Mouse (Mus musculus) lung, embryonic 14.5 days (tissue): ENCODE data around the gene Ttyh3. TPM values are rescaled to one million over a fixed set of nuclear protein-coding genes. Genes with fewer than 3 reads are reported as not detected.

Experiments
- ATAC-seq: fragments of 200-750 bp; cut with Nextera tagmentation; 2 replicates; pipeline ENCODE4 v1.8.0; 2017; ENCODE audit warnings: mild to moderate bottlenecking, moderate TSS enrichment, moderate library complexity; ENCODE audit not compliant: insufficient read depth
- DNase-seq: peaks from one replicate; pipeline ENCODE4 v3.0.0-alpha.2; 2015
- H3K27ac ChIP-seq: fragments of 300-500 bp; sonication (generic); 2 replicates; pipeline ENCODE4 v1.5.1; 2014; ENCODE audit warnings: low read depth, mild to moderate bottlenecking, moderate library complexity
- H3K27me3 ChIP-seq: fragments of 300-500 bp; sonication (generic); 2 replicates; pipeline ENCODE4 v1.6.1; 2014; ENCODE audit warnings: low read length, control low read depth; ENCODE audit not compliant: insufficient read depth
- H3K36me3 ChIP-seq: fragments of 300-500 bp; sonication (generic); 2 replicates; pipeline ENCODE4 v1.6.1; 2014; ENCODE audit warnings: control low read depth; ENCODE audit not compliant: insufficient read depth
- H3K4me1 ChIP-seq: fragments of 300-500 bp; sonication (generic); 2 replicates; pipeline ENCODE4 v1.6.1; 2014; ENCODE audit warnings: antibody characterized with exemption, control low read depth; ENCODE audit not compliant: insufficient read depth
- H3K4me2 ChIP-seq: fragments of 300-500 bp; sonication (generic); 2 replicates; pipeline ENCODE4 v1.6.1; 2014; ENCODE audit warnings: mild to moderate bottlenecking
- H3K4me3 ChIP-seq: fragments of 300-500 bp; sonication (generic); 2 replicates; pipeline ENCODE4 v1.5.1; 2014; ENCODE audit warnings: low read depth, low read length
- H3K9ac ChIP-seq: fragments of 300-500 bp; sonication (generic); 2 replicates; pipeline ENCODE4 v1.6.1; 2014
- H3K9me3 ChIP-seq: fragments of 300-500 bp; sonication (generic); 2 replicates; pipeline ENCODE4 v1.6.1; 2016; ENCODE audit warnings: low read depth, low read length, control low read depth
- CTCF ChIP-seq: IDR thresholded peaks from 2 replicates; pipeline ENCODE4 v1.5.1; 2016; ENCODE audit warnings: antibody characterized with exemption, low read depth
- WGBS: fragments of 180-500 bp; shearing (Covaris S2); extraction: QIAGEN DNeasy Blood & Tissue Kit; methylation state at CpG from one replicate; pipeline ENCODE4 v1.1.7; 2014; 5-methylcytosine and 5-hydroxymethylcytosine counted together
- polyA plus RNA-seq: library from polyadenylated mRNA; unstranded; fragments of >200 nt; fragmentation: Nextera tagmentation; extraction: Ambion mirVana; gene quantifications from 2 replicates; pipeline ENCODE4 v1.2.1, GENCODE M21; 2014

Ttyh3 gene
- polyA plus RNA-seq, 1 experiment from 2014 or later, result 61.6 TPM

DNA sequence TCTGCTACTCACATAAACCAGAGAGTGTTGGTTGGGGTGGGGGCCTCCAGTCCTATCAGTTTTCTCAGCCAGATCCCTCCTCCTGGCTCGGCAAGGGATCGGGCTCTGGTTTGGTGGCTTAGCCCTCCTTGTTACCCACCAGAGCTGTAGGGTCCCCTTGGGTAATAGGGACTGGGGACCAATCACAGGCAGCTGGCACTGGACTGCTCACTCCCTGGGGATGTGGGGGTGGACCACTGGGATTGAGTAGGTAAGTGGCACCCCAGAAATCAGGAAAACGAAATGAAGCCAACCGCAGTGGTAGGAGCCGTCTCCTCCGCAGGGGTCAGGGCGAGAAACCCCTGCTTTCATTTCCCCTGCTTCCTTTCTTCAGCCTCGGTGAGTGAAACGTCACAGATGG lies 27.7 kb downstream of the Ttyh3 start:
- Histone ChIP-seq H3K4me1 (no peaks in the 10 kb centered on the region), H3K4me2 (no peak overlapping the region), H3K36me3 (peaks cover 45% of the 10 kb centered on the region), H3K9me3 (no peaks in the 10 kb centered on the region), H3K27me3 (no peaks in the 10 kb centered on the region), H3K27ac (no peak overlapping the region), H3K4me3 (no peak overlapping the region), H3K9ac (no peak overlapping the region)
- TF ChIP-seq CTCF, result no peak
- WGBS, result 71% methylated on average over 9 of the region's 9 CpGs
- ATAC-seq (no peak), DNase-seq (no peak)

DNA sequence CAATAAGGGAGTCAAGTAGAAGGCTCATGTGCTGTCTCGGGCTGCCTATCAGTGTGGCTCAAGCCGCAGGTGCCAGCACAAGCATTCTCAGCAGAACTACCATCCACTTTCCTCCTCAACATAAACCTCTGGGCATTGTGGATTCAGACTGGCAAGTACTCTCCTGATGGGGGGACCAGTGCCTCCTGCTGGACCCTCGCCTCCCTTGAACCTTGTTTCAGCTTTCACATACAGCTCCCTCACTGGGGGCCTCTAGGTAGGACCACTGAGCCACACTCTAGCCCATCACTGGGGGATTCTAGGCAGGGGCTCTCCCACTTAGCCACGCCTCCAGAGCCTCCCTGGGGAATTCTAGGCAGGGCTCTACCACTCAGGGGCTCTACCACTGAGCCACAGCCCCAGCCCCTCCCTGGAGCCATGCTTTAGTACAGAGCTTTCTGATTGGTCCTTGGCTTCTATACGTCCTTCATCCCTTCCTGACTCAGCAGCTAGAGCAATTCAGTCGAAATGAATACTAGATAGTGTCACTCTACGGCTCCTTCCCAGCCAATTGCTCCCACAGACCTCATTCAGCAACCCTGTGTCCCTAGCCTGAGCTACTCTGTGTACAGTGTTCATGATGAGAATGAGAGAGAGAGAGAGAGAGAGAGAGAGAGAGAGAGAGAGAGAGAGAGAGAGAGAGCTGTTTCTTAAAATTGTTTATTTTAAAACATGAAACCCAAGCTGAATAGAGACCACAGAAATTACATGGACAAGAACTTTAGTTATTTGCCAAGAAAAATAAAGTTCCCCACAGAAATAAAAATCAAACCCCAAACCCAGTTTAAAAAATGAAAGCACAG lies 28.7 kb downstream of the Ttyh3 start:
- no peaks in the 10 kb centered on the region for H3K9me3 ChIP-seq
- no peak overlapping the region for H3K9ac ChIP-seq
- no peak overlapping the region; the same call in 1 of the 2 replicates for H3K27ac ChIP-seq
- 56% methylated on average over 7 of the region's 7 CpGs for WGBS
- DNase-seq, result no peak
- peaks cover 38% of the 10 kb centered on the region for H3K36me3 ChIP-seq
- peak; percentile 19; the same call in 1 of the 2 replicates for ATAC-seq
- H3K4me1 ChIP-seq, result no peaks in the 10 kb centered on the region
- H3K4me2 ChIP-seq, result no peak overlapping the region
- no peaks in the 10 kb centered on the region for H3K27me3 ChIP-seq
- H3K4me3 ChIP-seq, result no peak overlapping the region
- TF ChIP-seq CTCF, result no peak

DNA sequence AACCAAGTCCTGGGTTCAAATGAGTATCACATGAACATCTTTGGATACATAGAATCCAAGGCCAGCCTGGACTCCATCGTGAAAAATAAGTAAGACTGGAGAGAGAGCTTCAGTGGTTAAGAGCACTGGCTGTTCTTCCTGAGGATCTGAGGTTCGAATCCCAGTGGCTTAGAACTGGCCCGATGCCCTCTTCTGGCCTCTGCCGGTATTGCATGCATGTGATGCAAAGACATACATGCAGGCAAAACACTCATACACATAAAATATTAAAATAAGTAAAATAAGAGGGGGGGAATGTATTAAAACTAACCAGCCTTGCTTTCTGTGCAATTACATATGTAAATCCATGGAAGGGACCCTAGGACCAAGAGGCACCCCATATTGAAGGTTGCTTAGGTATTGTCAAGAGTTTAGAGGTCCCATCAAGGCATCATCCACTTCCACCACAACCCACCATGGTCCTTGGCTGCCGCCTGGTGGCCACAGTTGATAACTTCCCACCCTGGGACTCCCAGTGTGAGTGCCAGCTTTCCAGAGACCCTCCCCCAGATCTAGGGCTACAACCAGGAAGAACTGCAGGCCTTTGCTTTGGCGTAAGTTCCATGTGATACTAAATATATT lies 29.6 kb downstream of the Ttyh3 start:
- peak; percentile 89 for TF ChIP-seq CTCF
- no peak overlapping the region for H3K27ac ChIP-seq

DNA sequence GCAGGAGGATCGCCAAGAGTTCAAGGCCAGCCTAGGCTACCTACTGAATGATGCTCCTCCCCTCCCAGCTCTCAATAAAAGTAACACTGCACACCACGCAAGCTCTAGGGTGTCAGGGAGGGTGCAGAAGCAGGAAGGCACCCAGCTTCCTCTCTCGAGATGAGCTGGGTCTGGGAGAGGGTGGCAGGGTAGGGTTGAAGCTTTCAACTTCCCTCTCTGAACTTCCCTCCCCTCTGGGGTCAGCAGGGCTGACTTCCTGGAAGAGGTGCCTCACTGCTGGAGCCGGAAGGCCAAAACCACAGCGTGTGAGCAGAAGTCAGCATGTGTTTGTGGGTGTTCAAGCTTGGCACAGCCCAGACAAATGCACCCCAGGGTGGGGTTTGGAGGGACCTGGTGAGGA lies 31.1 kb downstream of the Ttyh3 start:
- no peak overlapping the region for H3K4me2 ChIP-seq
- ATAC-seq (no peak), DNase-seq (no peak)
- H3K9me3 ChIP-seq, result no peaks in the 10 kb centered on the region
- TF ChIP-seq CTCF, result no peak
- 68% methylated on average over 5 of the region's 5 CpGs for WGBS
- no peaks in the 10 kb centered on the region for H3K4me1 ChIP-seq
- no peak overlapping the region for H3K27ac ChIP-seq
- H3K9ac ChIP-seq, result no peak overlapping the region
- peaks cover 36% of the 10 kb centered on the region for H3K36me3 ChIP-seq
- no peak overlapping the region for H3K4me3 ChIP-seq
- H3K27me3 ChIP-seq, result no peaks in the 10 kb centered on the region

More for the DNA sequence above, 29.6 kb downstream of the Ttyh3 start:
- no peaks in the 10 kb centered on the region for H3K9me3 ChIP-seq
- no peak overlapping the region for H3K9ac ChIP-seq
- peaks cover 36% of the 10 kb centered on the region for H3K36me3 ChIP-seq
- WGBS, result 28% methylated on average over 6 of the region's 6 CpGs
- H3K4me1 ChIP-seq, result no peaks in the 10 kb centered on the region
- no peaks in the 10 kb centered on the region for H3K27me3 ChIP-seq
- DNase-seq (peak; percentile 87), ATAC-seq (peak; percentile 31; the same call in 1 of the 2 replicates)
- no peak overlapping the region for H3K4me2 ChIP-seq
- H3K4me3 ChIP-seq, result no peak overlapping the region

DNA sequence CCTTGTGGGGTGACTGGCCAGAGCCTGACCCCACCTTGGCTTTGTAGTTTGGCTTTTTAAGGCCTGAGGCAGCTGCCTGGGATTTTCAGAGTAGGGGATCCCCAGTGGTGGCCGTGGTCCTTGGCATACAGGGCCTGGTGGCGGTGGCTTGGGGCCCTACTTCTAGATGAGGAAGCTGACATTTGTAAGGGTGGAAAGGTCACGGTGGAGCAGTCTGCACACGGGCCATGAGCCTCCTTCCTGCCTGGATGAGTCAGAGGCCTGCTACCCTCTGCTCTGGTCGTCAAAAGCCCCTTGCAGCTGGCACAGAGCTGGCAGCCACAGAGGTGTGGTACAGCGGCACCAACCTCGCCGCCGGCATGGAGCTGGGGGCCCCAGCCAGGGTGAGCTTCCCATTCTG lies 32.1 kb downstream of the Ttyh3 start:
- Histone ChIP-seq H3K4me3 (no peak overlapping the region), H3K9ac (no peak overlapping the region), H3K36me3 (peaks cover 31% of the 10 kb centered on the region), H3K4me1 (no peaks in the 10 kb centered on the region; the same call in 1 of the 2 replicates), H3K27ac (peak overlapping the region; percentile 52; the same call in 1 of the 2 replicates), H3K27me3 (no peaks in the 10 kb centered on the region), H3K4me2 (no peak overlapping the region), H3K9me3 (no peaks in the 10 kb centered on the region)
- no peak for DNase-seq
- ATAC-seq, result no peak
- WGBS, result 56% methylated on average over 9 of the region's 9 CpGs
- TF ChIP-seq CTCF, result no peak

DNA sequence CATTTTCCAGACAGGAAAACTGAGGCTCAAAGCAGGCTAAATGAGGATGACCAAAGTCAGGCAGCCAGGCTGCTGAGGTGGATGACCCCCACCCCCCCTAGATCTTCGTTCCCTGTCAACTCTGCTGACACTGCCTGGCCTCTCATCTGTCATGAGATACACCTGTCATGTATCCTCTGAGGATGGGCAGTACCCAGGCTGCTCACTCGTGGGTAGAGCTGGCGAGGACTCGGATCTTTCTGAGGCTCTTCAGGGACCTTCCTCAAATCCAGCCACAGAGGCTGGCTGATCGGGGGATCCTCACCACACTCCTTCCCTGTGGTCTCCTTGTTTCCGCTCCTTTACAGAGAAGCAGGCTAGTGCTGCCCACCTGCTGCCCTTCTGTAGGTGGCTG lies 32.7 kb downstream of the Ttyh3 start:
- 77% methylated on average over 6 of the region's 6 CpGs for WGBS
- no peak overlapping the region; the same call in 1 of the 2 replicates for H3K27ac ChIP-seq

DNA sequence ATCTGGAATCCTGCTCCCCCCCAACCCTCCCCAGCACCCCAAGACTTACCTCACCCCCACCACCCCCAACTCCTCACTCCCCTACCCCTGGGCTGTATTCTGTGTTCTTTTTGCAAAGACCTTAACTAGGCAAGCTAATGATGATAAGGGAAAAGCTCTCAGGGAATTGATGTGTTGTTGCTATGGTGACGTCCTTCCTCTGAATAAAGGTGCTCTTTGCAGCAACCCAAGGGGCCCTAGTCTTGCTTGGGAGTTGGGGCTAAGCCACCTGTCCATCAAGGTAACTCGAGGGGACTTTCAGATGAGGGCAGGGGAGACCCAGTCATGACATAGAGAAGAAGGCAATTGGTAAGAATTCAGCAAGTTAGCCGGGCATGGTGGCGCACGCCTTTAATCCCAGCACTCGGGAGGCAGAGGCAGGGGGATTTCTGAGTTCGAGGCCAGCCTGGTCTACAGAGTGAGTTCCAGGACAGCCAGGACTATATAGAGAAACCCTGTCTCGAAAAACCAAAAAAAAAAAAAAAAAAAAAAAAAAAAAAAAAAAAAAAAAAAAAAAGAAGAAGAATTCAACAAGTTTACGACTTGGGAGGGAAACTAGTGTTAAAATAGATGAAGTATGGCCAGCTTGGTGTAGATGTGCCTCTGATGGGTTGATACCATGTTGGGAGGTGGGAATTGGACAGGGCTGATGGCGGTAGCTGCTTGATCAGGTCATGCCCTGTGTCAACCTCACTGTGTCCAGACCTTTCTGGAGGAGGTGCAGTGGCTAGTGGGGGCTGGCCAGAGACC lies 33.3 kb downstream of the Ttyh3 start:
- Histone ChIP-seq H3K4me3 (no peak overlapping the region), H3K27me3 (no peaks in the 10 kb centered on the region), H3K9me3 (no peaks in the 10 kb centered on the region), H3K4me1 (peaks cover 9% of the 10 kb centered on the region), H3K27ac (no peak overlapping the region), H3K4me2 (no peak overlapping the region), H3K9ac (no peak overlapping the region), H3K36me3 (peaks cover 27% of the 10 kb centered on the region)
- WGBS, result 74% methylated on average over 10 of the region's 10 CpGs
- ATAC-seq, result no peak
- no peak for DNase-seq
- no peak for TF ChIP-seq CTCF

More for the DNA sequence above, 32.7 kb downstream of the Ttyh3 start:
- Histone ChIP-seq H3K4me2 (no peak overlapping the region), H3K36me3 (peaks cover 27% of the 10 kb centered on the region), H3K27me3 (no peaks in the 10 kb centered on the region), H3K9ac (no peak overlapping the region), H3K4me3 (no peak overlapping the region), H3K4me1 (peaks cover 5% of the 10 kb centered on the region), H3K9me3 (no peaks in the 10 kb centered on the region)
- DNase-seq, result no peak
- no peak for TF ChIP-seq CTCF
- no peak for ATAC-seq
